Mouse (Mus musculus) layer of hippocampus, postnatal 25 days (tissue): ENCODE measurements at regions not wholly inside any gene's neighbourhood (a gene's known extent, or its start where the extent isn't known, plus 50 kb on each side); places are given as distances from the start of the nearest gene placed in this dataset.
"Not testable (repeated sequence)": the region's sequence is repeated elsewhere in the genome, so short reads cannot be mapped to it uniquely, and the experiment has no call there.

ENCODE experiments used
- DNase-seq, 2 experiments: peaks; one replicate each; pipeline ENCODE4 v3.0.0; 2022; ENCODE audit warnings: mixed read lengths in 2 of 2, low spot score in 1 of 2; ENCODE audit errors: extremely low spot score in 1 of 2

GRCm38 (mm10) chr6:64948839-64949238, 93.5 kb upstream of the Smarcad1 start:
- DNase-seq, result not testable (repeated sequence)

- DNase-seq, result no peak
Observed at GRCm38 (mm10) chr6:64961608-64962486, 80.5 kb upstream of the Smarcad1 start.

GRCm38 (mm10) chr6:64962612-64963011, 79.8 kb upstream of the Smarcad1 start:
- DNase-seq, result no peak

- DNase-seq, result no peak
Observed at GRCm38 (mm10) chr6:64964664-64965063, 77.7 kb upstream of the Smarcad1 start.

- no peak for DNase-seq
Observed at GRCm38 (mm10) chr6:64965203-64965602, 77.2 kb upstream of the Smarcad1 start.

GRCm38 (mm10) chr6:64970158-64970557, 72.2 kb upstream of the Smarcad1 start:
- no peak for DNase-seq

GRCm38 (mm10) chr6:64973968-64974367, 68.4 kb upstream of the Smarcad1 start:
- peak in 1 of 2 experiments; percentile 19 for DNase-seq

- DNase-seq, result not testable (repeated sequence)
Observed at GRCm38 (mm10) chr6:64974453-64974852, 67.9 kb upstream of the Smarcad1 start.

GRCm38 (mm10) chr6:64982132-64982531, 60.3 kb upstream of the Smarcad1 start:
- no peak for DNase-seq
